Mouse (Mus musculus): ENCODE data around the gene Mpo. TPM values are rescaled to one million over a fixed set of nuclear protein-coding genes. Genes with fewer than 3 reads are reported as not detected.
A peak's percentile ranks its signal among the peaks of the same experiment; 100 is the strongest.

The Mpo gene
- polyA plus RNA-seq, 1 experiment from 2014 or later, result 0.17 TPM

DNA sequence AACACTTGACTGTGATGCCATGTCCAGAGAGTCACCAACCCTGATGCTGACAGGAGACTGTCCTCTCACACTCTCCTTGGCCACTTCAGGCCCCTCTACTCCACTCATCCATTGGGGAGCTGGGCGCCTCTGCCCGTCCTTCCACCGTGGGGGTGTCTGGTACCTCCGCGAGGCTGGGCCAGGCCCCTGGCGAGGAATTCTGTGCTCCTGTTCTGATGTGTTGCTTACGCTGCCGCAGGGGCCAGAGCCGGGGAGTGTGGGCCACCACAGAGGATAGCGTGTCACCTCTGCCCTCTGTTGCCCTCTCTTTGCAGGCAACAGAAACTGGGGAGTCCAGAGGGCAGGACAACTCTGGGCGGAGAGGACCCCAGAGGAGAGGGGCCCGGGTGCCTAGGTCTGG, 14.5 kb upstream of the Mpo start:
- Histone ChIP-seq H3K36me3 (ENCODE audit: poor library complexity, severe bottlenecking) (peaks cover 48% of the 10 kb centered on the region), H3K9me3 (replicated peaks) (no peaks in the 10 kb centered on the region), H3K4me2 (peak overlapping the region; percentile 63), H3K4me3 (peak overlapping the region; percentile 27; the same call in 1 of the 2 replicates), H3K27ac (no peak overlapping the region), H3K27me3 (peaks cover 7% of the 10 kb centered on the region; the same call in 1 of the 2 replicates), H3K9ac (peak overlapping the region; percentile 57; the same call in 1 of the 2 replicates), H3K4me1 (peaks cover 14% of the 10 kb centered on the region; the same call in 1 of the 2 replicates)
- peak; percentile 31; the same call in 1 of the 2 replicates for ATAC-seq
- WGBS, result 44% methylated on average over 12 of the region's 12 CpGs

DNA sequence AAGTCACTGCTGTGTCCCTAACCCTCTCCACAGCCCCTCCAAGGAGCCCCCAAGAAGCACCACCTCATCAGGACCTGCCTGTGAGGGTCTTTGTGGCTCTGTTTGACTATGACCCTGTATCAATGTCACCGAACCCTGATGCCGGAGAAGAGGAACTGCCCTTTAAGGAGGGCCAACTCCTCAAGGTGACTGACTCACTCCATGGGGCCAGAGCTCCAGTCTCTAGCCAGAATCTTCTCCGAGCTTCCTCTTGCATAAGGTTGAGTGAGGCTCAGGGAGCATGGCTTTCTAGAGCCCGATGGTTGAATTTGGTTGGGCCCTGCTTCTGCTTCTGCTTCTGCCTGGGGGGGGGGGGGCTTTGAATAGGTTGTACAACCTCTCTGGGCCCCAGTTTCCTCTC, 14.0 kb upstream of the Mpo start:
- H3K4me1 ChIP-seq, result peaks cover 14% of the 10 kb centered on the region; the same call in 1 of the 2 replicates

GRCm38 (mm10) chr11:87780130-87780529, 13.3 kb upstream of the Mpo start:
- peaks cover 14% of the 10 kb centered on the region; the same call in 1 of the 2 replicates for H3K4me1 ChIP-seq
- peaks cover 46% of the 10 kb centered on the region for H3K36me3 ChIP-seq (ENCODE audit: poor library complexity, severe bottlenecking)
- H3K4me3 ChIP-seq, result no peak overlapping the region
- no peak for ATAC-seq
- 85% methylated on average over 8 of the region's 8 CpGs for WGBS
- peaks cover 7% of the 10 kb centered on the region; the same call in 1 of the 2 replicates for H3K27me3 ChIP-seq
- no peaks in the 10 kb centered on the region for H3K9me3 ChIP-seq (replicated peaks)
- no peak overlapping the region for H3K9ac ChIP-seq
- no peak overlapping the region for H3K4me2 ChIP-seq
- H3K27ac ChIP-seq, result no peak overlapping the region

More for the DNA sequence above, 14.0 kb upstream of the Mpo start:
- 81% methylated on average over 4 of the region's 4 CpGs for WGBS
- Histone ChIP-seq H3K4me3 (no peak overlapping the region), H3K9me3 (replicated peaks) (no peaks in the 10 kb centered on the region), H3K27me3 (peaks cover 7% of the 10 kb centered on the region; the same call in 1 of the 2 replicates), H3K27ac (no peak overlapping the region), H3K9ac (no peak overlapping the region), H3K4me2 (0 out of 2 replicates have a peak overlapping the region, but pooled peaks have one; percentile 63), H3K36me3 (ENCODE audit: poor library complexity, severe bottlenecking) (peaks cover 47% of the 10 kb centered on the region)
- ATAC-seq, result no peak

GRCm38 (mm10) chr11:87790088-87790487, 3.3 kb upstream of the Mpo start:
- ATAC-seq, result no peak
- no peaks in the 10 kb centered on the region for H3K4me1 ChIP-seq
- H3K4me2 ChIP-seq, result no peak overlapping the region
- H3K9me3 ChIP-seq (replicated peaks), result no peaks in the 10 kb centered on the region
- H3K9ac ChIP-seq, result no peak overlapping the region
- 90% methylated on average over 6 of the region's 6 CpGs for WGBS
- H3K4me3 ChIP-seq, result no peak overlapping the region
- H3K36me3 ChIP-seq (ENCODE audit: poor library complexity, severe bottlenecking), result peaks cover 7% of the 10 kb centered on the region
- H3K27ac ChIP-seq, result no peak overlapping the region
- no peaks in the 10 kb centered on the region for H3K27me3 ChIP-seq

DNA sequence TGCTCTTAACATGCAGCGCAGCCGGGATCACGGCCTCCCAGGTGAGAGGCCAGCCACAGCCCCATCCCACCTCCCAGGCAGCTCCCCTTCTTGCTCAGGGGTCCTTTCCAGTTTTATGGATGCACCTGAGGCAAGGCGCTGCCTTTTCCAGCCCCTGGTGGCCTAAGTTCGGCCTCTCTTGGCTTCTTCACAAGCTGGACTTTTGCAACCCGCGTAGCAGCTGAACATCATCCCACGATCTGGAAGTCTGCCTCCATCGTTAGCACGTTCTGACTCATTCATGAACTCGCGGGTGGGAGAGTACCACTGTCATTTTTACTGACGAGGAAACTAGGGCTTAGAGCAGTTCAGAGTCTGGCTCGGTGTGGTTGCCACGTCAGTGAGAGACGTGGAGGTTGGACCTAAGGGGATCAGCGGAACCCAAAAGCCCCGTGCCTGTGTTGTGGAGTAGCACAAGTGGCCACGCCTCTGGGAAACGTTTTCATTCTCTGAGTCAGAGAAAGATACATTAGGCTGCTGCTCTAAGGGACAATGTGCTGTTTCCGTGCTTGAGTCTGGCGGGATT, 8.4 kb downstream of the Mpo start:
- Histone ChIP-seq H3K27me3 (no peaks in the 10 kb centered on the region), H3K4me3 (no peak overlapping the region), H3K27ac (no peak overlapping the region), H3K4me1 (no peaks in the 10 kb centered on the region), H3K9ac (no peak overlapping the region), H3K36me3 (ENCODE audit: poor library complexity, severe bottlenecking) (no peaks in the 10 kb centered on the region), H3K9me3 (replicated peaks) (no peaks in the 10 kb centered on the region), H3K4me2 (no peak overlapping the region)
- WGBS, result 79% methylated on average over 22 of the region's 22 CpGs
- no peak for ATAC-seq

- H3K27me3 ChIP-seq, result no peaks in the 10 kb centered on the region
- 56% methylated on average over 14 of the region's 14 CpGs for WGBS
Observed at GRCm38 (mm10) chr11:87802621-87803020, 9.2 kb downstream of the Mpo start.

DNA sequence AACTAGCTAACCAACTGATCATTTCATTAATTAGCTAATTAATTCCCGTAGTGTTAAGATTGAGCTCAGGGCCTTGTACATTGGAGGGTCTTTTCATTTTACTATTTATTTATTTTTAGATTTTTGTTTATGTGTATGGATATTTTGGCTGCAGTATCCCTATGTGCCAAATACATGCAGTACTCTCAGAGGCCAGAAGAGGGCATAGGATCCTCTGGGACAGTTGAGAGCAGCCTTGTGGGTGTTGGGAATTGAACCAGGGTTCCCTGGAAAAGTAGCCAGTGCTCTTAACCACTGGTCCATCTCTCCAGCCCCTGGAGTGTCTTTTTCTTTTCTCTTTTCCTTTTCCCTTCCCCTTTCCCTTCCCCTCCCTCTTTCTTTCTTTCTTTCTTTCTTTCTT, 12.1 kb downstream of the Mpo start:
- no peak for ATAC-seq
- 72% methylated on average over 1 of the region's 1 CpGs for WGBS

More at GRCm38 (mm10) chr11:87802621-87803020, 9.2 kb downstream of the Mpo start:
- H3K4me2 ChIP-seq, result peak overlapping the region; percentile 2; the same call in 1 of the 2 replicates
- no peaks in the 10 kb centered on the region for H3K9me3 ChIP-seq (replicated peaks)
- H3K4me3 ChIP-seq, result no peak overlapping the region
- no peaks in the 10 kb centered on the region for H3K36me3 ChIP-seq (ENCODE audit: poor library complexity, severe bottlenecking)
- no peak overlapping the region for H3K27ac ChIP-seq
- H3K9ac ChIP-seq, result no peak overlapping the region
- H3K4me1 ChIP-seq, result no peaks in the 10 kb centered on the region
- no peak for ATAC-seq

GRCm38 (mm10) chr11:87807433-87807832, 14.1 kb downstream of the Mpo start:
- no peak overlapping the region for H3K9ac ChIP-seq
- H3K4me3 ChIP-seq, result no peak overlapping the region
- H3K27ac ChIP-seq, result no peak overlapping the region
- no peaks in the 10 kb centered on the region for H3K9me3 ChIP-seq (replicated peaks)
- WGBS, result 88% methylated on average over 6 of the region's 6 CpGs
- H3K4me1 ChIP-seq, result no peaks in the 10 kb centered on the region
- no peak overlapping the region for H3K4me2 ChIP-seq
- H3K27me3 ChIP-seq, result no peaks in the 10 kb centered on the region
- no peak for ATAC-seq
- no peaks in the 10 kb centered on the region for H3K36me3 ChIP-seq (ENCODE audit: poor library complexity, severe bottlenecking)

More for the DNA sequence above, 12.1 kb downstream of the Mpo start:
- H3K27me3 ChIP-seq, result no peaks in the 10 kb centered on the region
- no peak overlapping the region for H3K4me3 ChIP-seq
- no peak overlapping the region for H3K27ac ChIP-seq
- H3K9me3 ChIP-seq (replicated peaks), result no peaks in the 10 kb centered on the region
- no peak overlapping the region for H3K4me2 ChIP-seq
- no peak overlapping the region for H3K9ac ChIP-seq
- no peaks in the 10 kb centered on the region for H3K36me3 ChIP-seq (ENCODE audit: poor library complexity, severe bottlenecking)
- H3K4me1 ChIP-seq, result no peaks in the 10 kb centered on the region

GRCm38 (mm10) chr11:87808236-87808635, 14.9 kb downstream of the Mpo start:
- H3K4me1 ChIP-seq, result no peaks in the 10 kb centered on the region
- no peak overlapping the region for H3K27ac ChIP-seq
- H3K36me3 ChIP-seq (ENCODE audit: poor library complexity, severe bottlenecking), result no peaks in the 10 kb centered on the region
- ATAC-seq, result no peak
- WGBS, result 85% methylated on average over 7 of the region's 7 CpGs
- H3K4me3 ChIP-seq, result no peak overlapping the region
- H3K27me3 ChIP-seq, result no peaks in the 10 kb centered on the region
- no peaks in the 10 kb centered on the region for H3K9me3 ChIP-seq (replicated peaks)
- no peak overlapping the region for H3K9ac ChIP-seq
- H3K4me2 ChIP-seq, result no peak overlapping the region

DNA sequence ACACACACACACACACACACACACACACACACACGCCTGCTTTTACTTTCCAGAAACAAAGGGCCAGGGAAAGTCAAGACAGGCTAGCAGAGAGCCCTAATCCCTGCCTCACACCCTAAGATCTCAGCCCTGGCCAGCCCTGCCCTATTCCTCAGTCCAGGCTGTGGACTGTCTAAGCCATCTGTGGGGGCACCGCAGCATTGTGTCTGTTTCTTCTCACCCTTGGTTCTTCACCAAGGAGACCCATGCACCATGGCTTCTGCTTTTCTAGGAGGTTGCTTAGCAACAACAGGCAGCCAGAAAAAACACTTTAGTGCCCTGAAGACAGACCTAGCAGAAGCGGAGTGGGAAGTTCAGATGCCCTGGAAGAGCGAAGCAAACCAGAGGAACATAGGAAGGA, 18.0 kb downstream of the Mpo start:
- no peak for ATAC-seq
- Histone ChIP-seq H3K4me3 (no peak overlapping the region), H3K27me3 (0 out of 2 replicates have a peak, but pooled peaks cover 6% of the 10 kb centered on the region), H3K36me3 (ENCODE audit: poor library complexity, severe bottlenecking) (no peaks in the 10 kb centered on the region), H3K9ac (no peak overlapping the region), H3K27ac (no peak overlapping the region), H3K4me1 (no peaks in the 10 kb centered on the region), H3K4me2 (no peak overlapping the region), H3K9me3 (replicated peaks) (no peaks in the 10 kb centered on the region)
- 54% methylated on average over 3 of the region's 4 CpGs for WGBS

GRCm38 (mm10) chr11:87814831-87815230, 21.4 kb downstream of the Mpo start:
- no peak overlapping the region for H3K27ac ChIP-seq
- H3K4me2 ChIP-seq, result no peak overlapping the region
- no peak for ATAC-seq
- no peaks in the 10 kb centered on the region for H3K36me3 ChIP-seq (ENCODE audit: poor library complexity, severe bottlenecking)
- no peaks in the 10 kb centered on the region for H3K9me3 ChIP-seq (replicated peaks)
- no peak overlapping the region for H3K4me3 ChIP-seq
- H3K9ac ChIP-seq, result no peak overlapping the region
- H3K27me3 ChIP-seq, result 0 out of 2 replicates have a peak, but pooled peaks cover 6% of the 10 kb centered on the region
- 67% methylated on average over 8 of the region's 8 CpGs for WGBS
- H3K4me1 ChIP-seq, result peaks cover 4% of the 10 kb centered on the region; the same call in 1 of the 2 replicates

- peaks cover 4% of the 10 kb centered on the region; the same call in 1 of the 2 replicates for H3K4me1 ChIP-seq
- peak; percentile 82 for ATAC-seq
- H3K27me3 ChIP-seq, result 0 out of 2 replicates have a peak, but pooled peaks cover 6% of the 10 kb centered on the region
- 3% methylated on average over 31 of the region's 31 CpGs for WGBS
- H3K27ac ChIP-seq, result 0 out of 2 replicates have a peak overlapping the region, but pooled peaks have one; percentile 10
- peak overlapping the region; percentile 64 for H3K4me2 ChIP-seq
- peak overlapping the region; percentile 40 for H3K4me3 ChIP-seq
- peak overlapping the region; percentile 60 for H3K9ac ChIP-seq
- H3K9me3 ChIP-seq (replicated peaks), result no peaks in the 10 kb centered on the region
- no peaks in the 10 kb centered on the region for H3K36me3 ChIP-seq (ENCODE audit: poor library complexity, severe bottlenecking)
Observed at GRCm38 (mm10) chr11:87816707-87817442, 23.5 kb downstream of the Mpo start.

Data from forebrain, embryonic 13.5 days (tissue).